Comparison of ENCODE assay signal across 9 mouse cellular contexts in the genomic region with DNA sequence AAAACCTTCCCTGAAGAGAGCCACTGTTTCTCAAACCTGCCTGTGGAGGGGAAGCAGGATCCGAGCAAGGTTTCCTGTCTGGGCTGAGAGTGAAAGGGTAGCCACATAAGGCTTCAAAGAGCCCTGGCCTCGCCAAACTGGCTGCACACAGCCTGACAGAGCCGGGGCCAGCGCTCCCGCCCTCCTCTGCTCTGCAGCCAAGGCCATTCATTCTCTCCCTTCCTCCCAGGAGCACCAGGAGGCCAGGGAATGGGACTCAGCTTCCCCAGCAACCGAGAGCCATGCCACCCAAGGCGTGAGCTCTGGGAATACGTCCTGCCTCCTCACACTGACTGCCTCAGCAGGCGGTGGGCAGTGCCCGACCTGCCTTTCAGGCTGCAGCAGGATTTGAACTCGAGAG. TPM values are rescaled to one million over a fixed set of nuclear protein-coding genes. Genes with fewer than 3 reads are reported as not detected.
DNase-seq lines count a peak whose midpoint lies in the region; ATAC-seq and TF ChIP-seq lines count a peak whose summit lies in the region.
"Had no signal": no experiment of that assay in that cellular context is flagged by ENCODE, and none has a peak within 500 bp of the region (broad histone marks: within the 10 kb centered on the region; RNA-seq: fewer than 3 reads in every experiment).

No protein-coding gene starts in this region.

- peaks cover 21% of the 10 kb centered on the region for H3K4me1 ChIP-seq in forebrain, embryonic 12.5 days
- peaks cover 10% of the 10 kb centered on the region for H3K4me1 ChIP-seq in hindbrain, postnatal 0 days (ENCODE audit: insufficient read depth, low read length)
- peaks cover 3% of the 10 kb centered on the region; the same call in 1 of the 2 replicates for H3K4me1 ChIP-seq in midbrain, embryonic 16.5 days (ENCODE audit: control insufficient read depth, insufficient read depth, low read length)

- TF ChIP-seq CTCF in hindbrain, postnatal 0 days (IDR thresholded peaks at IDR 0.05; ENCODE audit: low read depth): 0 out of 2 replicates have a peak, but pooled peaks have one; percentile 1

- H3K4me2 ChIP-seq in forebrain, embryonic 12.5 days: peak overlapping the region; percentile 78
- H3K4me2 ChIP-seq in hindbrain, postnatal 0 days (ENCODE audit: low read depth, low read length): peak overlapping the region; percentile 67
- peak overlapping the region; percentile 1; the same call in 1 of the 2 replicates for H3K4me2 ChIP-seq in midbrain, embryonic 16.5 days (ENCODE audit: low read length)

- peak; percentile 26 for DNase-seq in gastrocnemius, postnatal 10 days
- DNase-seq in gastrocnemius, postnatal 4 days (ENCODE audit: low spot score in 2 of 2): no peak
- DNase-seq in adrenal gland, postnatal 25 days: peak; percentile 38
- peak; percentile 52 for DNase-seq in hindbrain, postnatal 0 days (ENCODE audit: low spot score)
- DNase-seq in spleen, postnatal 14 days (ENCODE audit: low spot score in 2 of 2): no peak

- H3K27ac ChIP-seq in forebrain, embryonic 12.5 days: no peak overlapping the region
- peak overlapping the region; percentile 36; the same call in 1 of the 2 replicates for H3K27ac ChIP-seq in hindbrain, postnatal 0 days
- H3K27ac ChIP-seq in midbrain, embryonic 16.5 days (ENCODE audit: low read length): no peak overlapping the region
- H3K27ac ChIP-seq: macrophage had no signal

- peaks cover 58% of the 10 kb centered on the region for H3K27me3 ChIP-seq in forebrain, embryonic 12.5 days
- H3K27me3 ChIP-seq in hindbrain, postnatal 0 days (ENCODE audit: insufficient read depth, low read length): peaks cover 4% of the 10 kb centered on the region; the same call in 1 of the 2 replicates
- H3K27me3 ChIP-seq in midbrain, embryonic 16.5 days (ENCODE audit: control insufficient read depth, insufficient read depth, low read depth, low read length): peaks cover 13% of the 10 kb centered on the region

- no peaks in the 10 kb centered on the region for H3K9me3 ChIP-seq in forebrain, embryonic 12.5 days
- H3K9me3 ChIP-seq in hindbrain, postnatal 0 days (ENCODE audit: low read length): no peaks in the 10 kb centered on the region
- H3K9me3 ChIP-seq in midbrain, embryonic 16.5 days (replicated peaks; ENCODE audit: control insufficient read depth, low read length, poor library complexity, severe bottlenecking): no peaks in the 10 kb centered on the region

- no peaks in the 10 kb centered on the region for H3K36me3 ChIP-seq in forebrain, embryonic 12.5 days (replicated peaks)
- no peaks in the 10 kb centered on the region for H3K36me3 ChIP-seq in hindbrain, postnatal 0 days (ENCODE audit: insufficient read depth, low read length)
- H3K36me3 ChIP-seq in midbrain, embryonic 16.5 days (ENCODE audit: control insufficient read depth, insufficient read depth, low read length): no peaks in the 10 kb centered on the region

- WGBS in forebrain, embryonic 12.5 days: 6% methylated on average over 11 of the region's 11 CpGs
- 7% methylated on average over 11 of the region's 11 CpGs for WGBS in hindbrain, postnatal 0 days
- 7% methylated on average over 11 of the region's 11 CpGs for WGBS in midbrain, embryonic 16.5 days

- peak overlapping the region; percentile 42; the same call in 1 of the 2 replicates for H3K4me3 ChIP-seq in forebrain, embryonic 12.5 days (replicated peaks)
- H3K4me3 ChIP-seq in hindbrain, postnatal 0 days (ENCODE audit: low read length): peak overlapping the region; percentile 45; the same call in 1 of the 2 replicates
- no peak overlapping the region for H3K4me3 ChIP-seq in midbrain, embryonic 16.5 days (ENCODE audit: low read depth, low read length)

- ATAC-seq in forebrain, embryonic 12.5 days (ENCODE audit: low FRiP score): no peak
- ATAC-seq in hindbrain, postnatal 0 days: peak; percentile 72
- ATAC-seq in midbrain, embryonic 16.5 days: 0 out of 2 replicates have a peak, but pooled peaks have one; percentile 59
- no peak for ATAC-seq in megakaryocyte, adult 5-6 weeks (ENCODE audit: poor library complexity, severe bottlenecking)

- H3K9ac ChIP-seq in forebrain, embryonic 12.5 days: no peak overlapping the region; the same call in 1 of the 2 replicates
- H3K9ac ChIP-seq in hindbrain, postnatal 0 days (replicated peaks; ENCODE audit: low read length): no peak overlapping the region
- no peak overlapping the region for H3K9ac ChIP-seq in midbrain, embryonic 16.5 days (ENCODE audit: low read depth, low read length)

RNA-seq across cellular contexts. Expression of a gene that starts 1.5 kb away (rescaled TPM):
- 10 to 100 TPM in 1 of 2 experiments, under 1 TPM in 1; 0.33 to 10.5 TPM for total RNA-seq in gastrocnemius, postnatal 10 days (2021)
- total RNA-seq in gastrocnemius, postnatal 4 days (2021): under 1 TPM; 0.23 to 0.52 TPM
- total RNA-seq in adrenal gland, postnatal 25 days (2021): 0.15 TPM in 1 of 2 replicates, not detected in the other
- polyA plus RNA-seq in forebrain, embryonic 12.5 days (2016; fragmentation: Nextera tagmentation; extraction: Ambion mirVana): not detected in 2 replicates
- 5.7 and 8.1 TPM in 2 replicates for total RNA-seq in hindbrain, postnatal 0 days (2014; rRNA removed)
- 6.8 and 7.5 TPM in 2 replicates for polyA plus RNA-seq in hindbrain, postnatal 0 days (2015; fragmentation: Nextera tagmentation; extraction: Ambion mirVana)
- polyA plus RNA-seq in midbrain, embryonic 16.5 days (2015; fragmentation: Nextera tagmentation; extraction: Ambion mirVana): 2.5 and 2.6 TPM in 2 replicates
- total RNA-seq in megakaryocyte, adult 5-6 weeks (2015): not detected in 2 replicates
- not detected in 2 replicates for total RNA-seq in megakaryocyte, adult 5-6 weeks (2017)
- polyA plus RNA-seq: macrophage had no signal

RNA-seq across cellular contexts. Expression of a gene that starts 35.9 kb away (rescaled TPM):
- total RNA-seq in gastrocnemius, postnatal 10 days (2021): 1 to 10 TPM; 9.3 to 9.8 TPM
- 10 to 100 TPM; 10.0 to 10.8 TPM for total RNA-seq in gastrocnemius, postnatal 4 days (2021)
- total RNA-seq in adrenal gland, postnatal 25 days (2021): 23.7 and 28.4 TPM in 2 replicates
- polyA plus RNA-seq in forebrain, embryonic 12.5 days (2016; fragmentation: Nextera tagmentation; extraction: Ambion mirVana): 1.6 TPM in 2 replicates
- 0.47 and 4.5 TPM in 2 replicates for total RNA-seq in hindbrain, postnatal 0 days (2014; rRNA removed)
- polyA plus RNA-seq in hindbrain, postnatal 0 days (2015; fragmentation: Nextera tagmentation; extraction: Ambion mirVana): 5.5 and 10.0 TPM in 2 replicates
- polyA plus RNA-seq in midbrain, embryonic 16.5 days (2015; fragmentation: Nextera tagmentation; extraction: Ambion mirVana): 1.0 and 2.2 TPM in 2 replicates
- 57.9 and 72.4 TPM in 2 replicates for total RNA-seq in megakaryocyte, adult 5-6 weeks (2015)
- 39.8 and 43.3 TPM in 2 replicates for total RNA-seq in megakaryocyte, adult 5-6 weeks (2017)

RNA-seq across cellular contexts. Expression of a gene that starts 48.8 kb away (rescaled TPM):
- total RNA-seq in gastrocnemius, postnatal 10 days (2021): not detected
- total RNA-seq in gastrocnemius, postnatal 4 days (2021): not detected
- total RNA-seq in adrenal gland, postnatal 25 days (2021): 0.18 TPM in 1 of 2 replicates, not detected in the other
- not detected in 2 replicates for polyA plus RNA-seq in forebrain, embryonic 12.5 days (2016; fragmentation: Nextera tagmentation; extraction: Ambion mirVana)
- 0.42 TPM in 1 of 2 replicates, not detected in the other for total RNA-seq in hindbrain, postnatal 0 days (2014; rRNA removed)
- polyA plus RNA-seq in hindbrain, postnatal 0 days (2015; fragmentation: Nextera tagmentation; extraction: Ambion mirVana): not detected in 2 replicates
- polyA plus RNA-seq in midbrain, embryonic 16.5 days (2015; fragmentation: Nextera tagmentation; extraction: Ambion mirVana): not detected in 2 replicates
- 0.58 TPM in 1 of 2 replicates, not detected in the other for total RNA-seq in megakaryocyte, adult 5-6 weeks (2015)
- 0.11 TPM in 1 of 2 replicates, not detected in the other for total RNA-seq in megakaryocyte, adult 5-6 weeks (2017)
- polyA plus RNA-seq: macrophage had no signal

RNA-seq across cellular contexts. Expression of a gene that starts 50.1 kb away (rescaled TPM):
- 1 to 10 TPM; 8.2 to 9.2 TPM for total RNA-seq in gastrocnemius, postnatal 10 days (2021)
- total RNA-seq in gastrocnemius, postnatal 4 days (2021): 10 to 100 TPM; 10.8 to 12.0 TPM
- 13.3 and 15.7 TPM in 2 replicates for total RNA-seq in adrenal gland, postnatal 25 days (2021)
- 54.8 and 55.8 TPM in 2 replicates for polyA plus RNA-seq in forebrain, embryonic 12.5 days (2016; fragmentation: Nextera tagmentation; extraction: Ambion mirVana)
- 11.0 and 20.3 TPM in 2 replicates for total RNA-seq in hindbrain, postnatal 0 days (2014; rRNA removed)
- polyA plus RNA-seq in hindbrain, postnatal 0 days (2015; fragmentation: Nextera tagmentation; extraction: Ambion mirVana): 39.5 and 44.5 TPM in 2 replicates
- polyA plus RNA-seq in midbrain, embryonic 16.5 days (2015; fragmentation: Nextera tagmentation; extraction: Ambion mirVana): 53.2 and 55.9 TPM in 2 replicates
- 15.6 and 26.1 TPM in 2 replicates for total RNA-seq in megakaryocyte, adult 5-6 weeks (2015)
- 19.3 and 20.1 TPM in 2 replicates for total RNA-seq in megakaryocyte, adult 5-6 weeks (2017)

RNA-seq across cellular contexts. Expression of a gene that starts 58.1 kb away (rescaled TPM):
- total RNA-seq in gastrocnemius, postnatal 10 days (2021): 10 to 100 TPM; 37.9 to 40.3 TPM
- 10 to 100 TPM; 46.8 to 49.6 TPM for total RNA-seq in gastrocnemius, postnatal 4 days (2021)
- 70.6 and 78.6 TPM in 2 replicates for total RNA-seq in adrenal gland, postnatal 25 days (2021)
- polyA plus RNA-seq in forebrain, embryonic 12.5 days (2016; fragmentation: Nextera tagmentation; extraction: Ambion mirVana): 139 and 143 TPM in 2 replicates
- total RNA-seq in hindbrain, postnatal 0 days (2014; rRNA removed): 46.6 and 51.2 TPM in 2 replicates
- 161 and 162 TPM in 2 replicates for polyA plus RNA-seq in hindbrain, postnatal 0 days (2015; fragmentation: Nextera tagmentation; extraction: Ambion mirVana)
- polyA plus RNA-seq in midbrain, embryonic 16.5 days (2015; fragmentation: Nextera tagmentation; extraction: Ambion mirVana): 137 and 145 TPM in 2 replicates
- total RNA-seq in megakaryocyte, adult 5-6 weeks (2015): 137 and 150 TPM in 2 replicates
- 50.6 and 51.3 TPM in 2 replicates for total RNA-seq in megakaryocyte, adult 5-6 weeks (2017)

Comparison
In these comparisons a context has a peak if more than half of its experiments do, and no peak if none do; other contexts are left out.
1. DNase-seq: peak in gastrocnemius, postnatal 10 days (single experiment), adrenal gland, postnatal 25 days (single experiment) and hindbrain, postnatal 0 days (single experiment); none in gastrocnemius, postnatal 4 days (0 of 2) and spleen, postnatal 14 days (0 of 2).
2. ATAC-seq: peak in hindbrain, postnatal 0 days (single experiment) and midbrain, embryonic 16.5 days (single experiment); none in forebrain, embryonic 12.5 days (single experiment) and megakaryocyte, adult 5-6 weeks (single experiment).
3. H3K4me2 ChIP-seq: peak in every context shown above with its lines; median percentile 78 in forebrain, embryonic 12.5 days; 67 in hindbrain, postnatal 0 days; 1 in midbrain, embryonic 16.5 days.